Mouse (Mus musculus) testis, adult 2 months (tissue): ENCODE data around the gene Olfr968.

ENCODE experiments used
- CTCF ChIP-seq: fragments of 200-500 bp; IDR thresholded peaks from 2 replicates; pipeline ENCODE4 v1.5.1; 2012; ENCODE audit warnings: low read depth, mild to moderate bottlenecking, inconsistent platforms, low read length, moderate library complexity; ENCODE audit not compliant: control insufficient read depth, insufficient read depth, insufficient replicate concordance
- POLR2A ChIP-seq: fragments of 200-500 bp; IDR thresholded peaks from 2 replicates; pipeline ENCODE4 v1.6.1; 2012; ENCODE audit warnings: low read depth, mild to moderate bottlenecking, inconsistent platforms, low read length, moderate library complexity; ENCODE audit not compliant: control insufficient read depth

DNA sequence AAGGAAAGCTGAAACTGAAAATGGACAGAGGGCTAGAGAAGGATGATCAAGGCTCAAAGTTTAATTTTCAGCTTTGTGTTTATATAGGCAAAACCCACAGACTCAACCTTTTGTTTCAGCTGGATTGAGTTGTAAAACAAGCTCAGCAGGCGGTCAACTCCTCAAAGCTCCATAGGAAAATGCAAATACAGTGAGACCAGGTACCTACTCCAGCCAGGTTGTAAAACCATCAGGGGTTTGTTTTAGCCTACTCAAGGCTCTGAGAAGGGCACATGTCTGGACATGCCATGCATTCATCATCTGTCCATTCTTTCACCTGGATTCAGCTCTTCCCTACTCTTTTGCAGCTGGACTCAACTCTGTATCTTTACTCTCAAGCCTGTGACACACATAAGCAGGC, 42.3 kb downstream of the Olfr968 start:
- TF ChIP-seq CTCF (no peak), POLR2A (no peak)
